Mouse (Mus musculus) testis, postnatal 10 days (tissue): ENCODE measurements at regions not wholly inside any gene's neighbourhood (a gene's known extent, or its start where the extent isn't known, plus 50 kb on each side); places are given as distances from the start of the nearest gene placed in this dataset.

Experiments
- DNase-seq: peaks from one replicate; pipeline ENCODE4 v3.0.0; 2021; ENCODE audit warnings: low spot score

- DNase-seq = peak; percentile 58
Observed at GRCm38 (mm10) chr12:7777220-7778055, 200.0 kb upstream of the Apob start.

GRCm38 (mm10) chr12:7778056-7778440 lies 199.4 kb upstream of the Apob start:
- peak; percentile 63 for DNase-seq

DNA sequence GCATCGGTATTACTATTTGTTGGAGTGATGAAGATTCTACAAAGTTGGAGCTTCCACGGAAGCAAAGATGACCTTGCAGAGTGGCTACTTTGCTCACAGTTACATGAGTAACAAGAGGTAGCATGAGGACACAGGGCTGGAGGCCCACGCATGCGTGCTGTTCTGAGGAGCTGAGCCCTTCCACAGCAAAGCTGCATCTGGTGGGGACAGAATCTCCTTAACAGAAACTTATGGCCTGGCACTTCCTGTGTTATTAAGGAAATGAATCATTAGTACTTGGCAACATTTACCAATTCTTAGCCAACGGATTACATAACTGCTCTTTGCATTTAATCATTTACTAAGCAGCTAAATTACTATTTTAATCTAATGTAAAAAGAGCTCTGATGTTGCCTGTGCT lies 160.8 kb upstream of the Apob start:
- peak; percentile 62 for DNase-seq

DNA sequence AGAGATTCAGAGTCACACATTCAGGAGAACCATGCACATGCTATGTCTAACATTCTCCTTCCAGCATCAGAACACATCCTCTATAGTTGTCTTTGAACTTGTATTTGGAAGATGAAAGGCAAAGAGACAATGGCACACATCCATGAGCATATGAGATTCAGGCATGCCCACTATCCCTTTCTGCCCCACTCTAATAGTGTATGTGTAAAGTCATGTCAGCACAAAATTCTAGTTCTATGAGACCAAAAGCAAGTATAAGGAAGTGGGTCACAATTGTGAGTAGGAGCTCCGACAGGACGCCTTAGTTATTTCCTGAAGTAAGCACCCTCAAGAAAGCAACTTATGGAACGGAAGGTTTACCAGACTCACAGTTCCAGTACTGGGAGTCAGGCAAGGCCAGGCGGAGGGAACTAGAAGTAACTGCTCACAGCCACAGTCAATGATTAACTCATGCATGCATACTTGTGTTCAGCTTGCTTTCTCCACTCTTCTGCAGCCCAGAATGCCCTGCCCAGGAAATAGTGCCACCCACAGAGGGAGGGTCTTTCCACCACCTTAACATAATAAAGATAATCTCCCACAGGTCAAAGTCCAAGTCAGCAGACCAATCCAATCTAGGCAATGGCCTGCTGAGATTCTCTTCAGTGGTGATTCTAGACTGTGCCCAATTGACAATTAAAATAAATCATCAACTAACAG lies 157.3 kb upstream of the Apob start:
- DNase-seq = no peak

DNA sequence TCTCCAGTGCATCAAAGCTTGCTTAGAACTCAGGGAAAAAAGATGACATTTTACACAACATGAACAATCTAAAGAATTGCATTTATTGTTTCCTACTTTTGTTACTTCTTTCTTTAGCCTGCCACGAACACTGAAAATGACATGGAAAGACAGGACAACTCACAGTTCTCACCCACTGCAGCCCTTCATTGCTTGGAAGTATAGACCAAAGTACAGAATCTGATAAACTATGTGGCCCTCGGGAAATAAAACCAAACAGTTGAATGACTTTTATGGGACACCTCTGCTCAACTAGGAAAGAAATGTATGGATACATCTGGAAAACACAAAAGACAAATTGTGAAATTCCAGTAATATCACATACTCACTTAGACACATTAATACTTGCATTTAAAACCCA lies 156.7 kb upstream of the Apob start:
- DNase-seq = no peak

DNA sequence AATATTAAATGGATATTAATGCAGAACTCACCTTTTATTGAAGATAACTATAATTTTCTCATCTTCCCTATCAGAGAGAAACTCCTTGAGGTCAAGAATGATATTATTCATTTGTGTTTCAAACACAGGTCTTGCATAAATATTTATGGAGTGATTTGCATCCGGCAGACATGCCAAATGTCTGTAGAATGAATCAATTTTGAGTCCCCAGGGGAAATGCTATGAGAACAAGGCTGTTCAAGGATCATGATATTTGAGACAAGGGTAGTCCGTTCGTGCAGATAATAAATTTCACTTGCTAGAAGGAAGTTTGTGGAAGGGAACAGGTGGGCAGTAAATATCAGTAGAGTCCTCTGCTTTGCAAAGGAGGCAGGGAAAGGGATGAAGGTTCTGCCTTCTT lies 141.7 kb upstream of the Apob start:
- no peak for DNase-seq

GRCm38 (mm10) chr12:7853876-7854275 lies 123.6 kb upstream of the Apob start:
- DNase-seq = no peak

DNA sequence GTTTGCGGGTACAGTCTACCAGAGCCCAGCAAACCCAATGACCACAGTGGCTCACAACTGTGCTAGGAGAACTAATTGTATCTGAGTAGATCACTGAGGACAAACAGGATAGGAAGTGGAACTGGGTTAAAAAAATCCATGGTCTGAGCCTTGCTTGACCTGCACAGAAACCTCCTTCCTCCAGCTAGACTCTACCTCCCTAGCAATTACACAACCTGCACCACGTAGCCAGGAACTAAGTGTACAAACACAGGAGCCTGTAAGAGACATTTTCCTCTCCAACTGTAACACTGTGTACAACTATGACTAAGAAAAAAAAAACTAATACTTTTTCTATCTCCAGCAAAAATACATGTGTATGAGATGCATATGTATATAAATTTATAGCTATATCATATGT lies 121.8 kb upstream of the Apob start:
- no peak for DNase-seq

DNA sequence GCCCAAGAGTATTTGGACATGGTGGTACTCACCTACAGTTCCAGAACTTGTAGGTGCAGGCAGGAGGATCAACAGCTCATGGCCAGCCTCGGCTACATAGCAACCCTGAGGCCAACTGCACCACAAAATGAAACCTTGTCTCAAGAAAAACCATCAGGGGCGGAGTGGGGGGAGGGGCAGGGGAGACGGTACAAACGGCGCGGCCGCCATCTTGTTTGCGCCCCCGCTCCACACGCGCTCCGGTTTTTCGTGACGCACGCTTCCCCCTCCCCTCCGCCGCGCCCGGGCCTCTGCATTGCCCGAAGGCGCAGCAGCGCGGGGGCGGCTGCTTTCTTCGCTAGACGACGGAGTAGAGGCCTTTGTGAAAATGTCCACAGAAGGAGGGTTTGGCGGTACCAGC lies 117.9 kb upstream of the Apob start:
- DNase-seq = peak; percentile 42

DNA sequence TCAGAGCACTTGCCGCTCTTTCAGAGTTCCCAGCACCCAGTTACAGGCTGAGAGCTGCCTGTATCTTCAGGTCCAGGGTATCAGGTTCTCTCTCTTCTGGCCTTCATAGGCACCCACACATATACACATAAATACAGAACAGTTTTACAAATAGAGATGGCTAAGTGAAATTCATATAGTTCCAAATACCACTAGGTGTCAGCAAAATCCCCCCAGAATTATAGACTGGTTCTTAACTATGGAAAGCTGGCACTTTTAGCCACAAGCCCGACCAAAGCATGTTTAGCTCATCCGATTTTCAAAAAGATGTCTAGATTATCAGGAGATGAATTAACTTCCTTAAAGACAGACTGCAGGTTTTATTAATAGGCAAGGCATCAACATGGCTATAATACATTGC lies 107.4 kb upstream of the Apob start:
- no peak for DNase-seq

- no peak for DNase-seq
Observed at GRCm38 (mm10) chr12:7870473-7870872, 107.0 kb upstream of the Apob start.

DNA sequence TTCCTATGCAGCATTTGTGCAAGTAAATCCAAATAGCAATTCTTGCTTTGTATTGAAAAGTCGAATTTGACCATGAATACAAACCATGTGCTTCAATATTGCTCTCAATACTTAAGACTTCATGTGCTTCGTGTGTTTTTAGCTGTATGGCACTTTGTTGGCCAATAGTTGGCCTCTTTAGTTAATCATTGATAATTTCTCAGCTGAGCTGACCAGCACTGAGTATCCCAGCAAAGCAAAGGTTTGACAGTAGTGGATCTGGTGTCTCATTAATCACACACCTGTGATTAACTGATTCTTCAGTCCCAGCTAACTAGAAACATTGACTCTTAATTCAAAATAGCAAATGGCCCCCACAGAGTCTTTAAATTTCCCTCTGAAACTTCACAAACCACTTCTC lies 102.0 kb upstream of the Apob start:
- DNase-seq = no peak

DNA sequence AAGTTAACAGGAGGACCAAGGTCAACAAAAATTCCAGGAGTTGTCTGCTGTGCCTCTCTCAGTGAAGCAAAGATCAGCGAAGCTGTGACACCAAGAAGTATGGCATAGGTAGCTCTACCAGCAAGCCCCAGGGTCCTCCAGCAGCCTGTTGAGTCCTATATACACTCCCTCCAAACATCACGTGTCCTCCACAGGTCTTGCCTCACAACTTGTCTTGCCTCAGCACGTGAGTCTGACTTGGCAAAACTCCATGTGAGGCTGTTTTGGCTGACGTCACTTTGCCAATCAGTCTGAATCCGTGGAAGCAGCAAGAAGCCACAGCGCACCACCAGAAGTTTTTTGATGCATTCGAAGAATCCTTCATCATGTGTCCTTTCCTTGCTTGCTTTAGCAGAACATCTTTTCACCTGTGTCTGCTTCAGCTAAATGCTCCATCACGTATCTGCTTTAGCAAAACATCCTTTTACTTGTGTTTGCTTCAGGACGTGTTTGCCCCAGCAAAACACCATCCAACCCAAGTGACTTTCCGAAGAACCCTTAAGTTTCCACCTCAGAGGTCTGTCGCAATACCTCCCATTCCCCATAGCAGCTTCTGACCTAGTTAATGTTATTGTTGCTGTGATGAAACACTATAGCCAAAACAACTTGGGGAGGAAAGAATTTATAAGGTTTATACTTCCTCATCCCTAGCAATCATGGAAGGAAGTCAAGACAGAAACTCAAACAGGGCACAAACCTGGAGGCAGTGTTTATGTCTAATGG lies 101.0 kb upstream of the Apob start:
- DNase-seq = no peak

DNA sequence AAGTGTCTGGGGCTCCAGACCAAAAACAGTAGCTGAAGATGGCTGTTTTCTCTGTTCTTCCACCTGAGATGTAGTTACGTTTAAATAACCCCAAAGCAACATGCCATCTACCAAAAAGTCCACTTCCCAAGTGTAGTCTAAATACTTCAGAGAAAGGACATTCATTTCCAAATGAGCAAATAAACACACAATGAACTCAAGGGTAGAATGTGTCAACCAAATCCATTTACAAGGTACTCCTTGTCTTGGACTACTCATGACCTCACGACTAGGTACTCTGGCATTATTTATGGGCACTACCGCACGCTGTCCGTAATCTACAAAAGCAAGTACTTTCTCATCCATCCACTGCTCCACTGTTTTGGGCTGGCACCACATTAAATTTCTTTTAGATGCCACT lies 98.7 kb upstream of the Apob start:
- DNase-seq = no peak

DNA sequence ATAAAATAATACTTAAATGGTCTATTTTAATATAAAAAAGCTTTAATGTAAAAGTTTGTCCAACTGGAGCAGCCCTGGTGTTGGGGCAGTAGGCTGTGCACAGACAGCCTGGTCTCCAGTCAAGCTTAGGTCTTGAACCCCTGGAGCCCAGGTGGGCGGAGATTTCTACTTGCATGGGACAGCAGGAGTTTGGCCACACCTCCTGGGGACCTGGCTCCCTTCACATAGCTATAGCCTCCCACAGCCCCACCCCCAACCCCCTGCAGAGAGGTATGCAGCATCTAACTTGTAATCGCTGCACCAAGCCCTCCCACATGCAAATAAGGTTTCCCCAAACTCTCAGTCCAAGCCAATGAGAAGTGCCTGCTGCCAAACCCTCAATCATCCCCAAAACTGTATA lies 81.3 kb upstream of the Apob start:
- DNase-seq = no peak

GRCm38 (mm10) chr12:7905329-7905728 lies 72.1 kb upstream of the Apob start:
- no peak for DNase-seq

DNA sequence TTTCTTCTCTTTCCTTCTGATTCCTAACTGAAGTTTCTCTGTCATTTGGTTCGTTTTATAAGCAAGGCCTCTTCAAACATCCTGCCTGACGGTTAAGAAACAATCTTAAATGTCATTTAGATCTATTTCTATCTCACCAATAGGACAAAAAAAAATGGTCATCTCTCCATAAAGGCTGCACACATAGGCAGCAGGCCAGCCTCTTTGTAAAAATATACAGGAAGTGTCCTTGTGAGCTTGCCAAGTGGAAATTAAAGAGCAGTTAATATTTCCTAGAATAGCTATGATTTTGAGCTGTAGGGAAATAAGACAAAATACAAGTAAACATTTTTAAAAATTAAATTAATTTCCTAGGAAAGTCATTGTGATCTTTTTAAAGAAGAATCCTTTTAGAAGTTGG lies 70.6 kb upstream of the Apob start:
- DNase-seq = no peak

DNA sequence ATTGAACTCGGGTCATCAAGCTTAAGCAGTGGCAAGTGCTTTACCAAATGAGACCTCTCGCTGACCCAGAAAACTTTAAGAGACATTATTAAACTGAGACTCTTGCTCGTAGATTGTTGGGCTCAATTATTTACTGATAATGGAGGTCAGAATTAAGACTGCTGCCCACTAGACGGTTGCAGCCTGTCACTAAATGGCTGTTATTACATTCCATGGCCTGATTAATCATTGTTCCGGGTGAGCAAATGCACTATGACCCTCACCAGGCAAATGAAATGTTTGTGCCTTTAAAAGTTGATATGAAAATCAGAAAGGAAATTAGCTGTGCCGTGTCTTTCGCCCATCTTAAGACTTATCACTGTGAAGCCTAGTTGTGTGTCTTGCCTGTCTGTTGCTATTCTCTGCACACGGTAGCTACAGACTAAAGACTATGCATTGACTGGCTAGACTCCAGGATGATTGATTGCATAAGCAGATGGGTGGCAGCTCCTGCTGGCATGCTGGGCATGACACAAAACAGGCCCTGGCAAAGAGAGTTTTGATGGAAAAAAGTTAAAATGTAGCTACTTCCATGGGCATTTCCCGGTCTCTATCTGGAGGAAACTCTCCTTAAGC lies 67.6 kb upstream of the Apob start:
- DNase-seq = no peak

- DNase-seq = no peak
Observed at GRCm38 (mm10) chr12:7910509-7910908, 66.9 kb upstream of the Apob start.

- no peak for DNase-seq
Observed at GRCm38 (mm10) chr12:7918385-7918784, 59.1 kb upstream of the Apob start.

DNA sequence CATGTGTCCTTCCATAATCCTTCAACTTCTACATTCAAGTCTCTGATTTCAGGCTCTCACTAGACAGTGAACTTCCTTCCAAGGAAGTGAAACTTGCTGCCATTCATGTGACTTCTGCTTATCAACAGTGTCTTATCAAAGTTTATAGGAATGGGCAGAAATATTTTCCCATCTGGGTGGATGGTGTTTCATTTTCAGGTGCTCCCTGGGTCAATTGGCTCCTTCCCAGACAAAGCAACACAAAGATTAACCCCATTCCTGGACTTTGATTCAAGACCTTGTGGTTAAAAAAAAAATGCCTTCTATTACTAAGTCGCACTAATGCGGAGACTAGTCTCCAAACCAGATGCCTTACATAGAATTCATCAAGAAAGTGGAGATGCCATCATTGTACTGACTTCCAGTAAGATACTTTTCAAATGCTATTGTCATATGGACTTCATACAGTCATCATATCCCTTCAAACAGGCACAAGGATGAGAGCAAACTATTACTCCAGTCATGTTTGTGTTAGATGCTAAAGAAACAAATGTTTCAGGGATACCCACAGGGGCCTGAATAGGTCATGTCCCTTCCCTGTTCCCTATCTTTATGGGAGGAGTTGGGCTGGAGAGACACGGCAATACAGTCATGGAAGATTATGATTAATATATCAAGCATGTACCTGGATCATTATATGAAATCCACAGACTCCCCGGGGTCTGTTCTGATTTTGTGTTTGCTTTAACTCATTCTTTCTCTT lies 58.3 kb upstream of the Apob start:
- DNase-seq = no peak
